Mouse (Mus musculus) Muller cell, postnatal 12 days (primary cell): ENCODE data around the gene Acot11.
"Not testable (repeated sequence)": the region's sequence is repeated elsewhere in the genome, so short reads cannot be mapped to it uniquely, and the experiment has no call there.

Experiments
- DNase-seq: peaks from one replicate; pipeline ENCODE4 v3.0.0-alpha.2; 2015; ENCODE audit errors: inconsistent ontology term

Gene Acot11

DNA sequence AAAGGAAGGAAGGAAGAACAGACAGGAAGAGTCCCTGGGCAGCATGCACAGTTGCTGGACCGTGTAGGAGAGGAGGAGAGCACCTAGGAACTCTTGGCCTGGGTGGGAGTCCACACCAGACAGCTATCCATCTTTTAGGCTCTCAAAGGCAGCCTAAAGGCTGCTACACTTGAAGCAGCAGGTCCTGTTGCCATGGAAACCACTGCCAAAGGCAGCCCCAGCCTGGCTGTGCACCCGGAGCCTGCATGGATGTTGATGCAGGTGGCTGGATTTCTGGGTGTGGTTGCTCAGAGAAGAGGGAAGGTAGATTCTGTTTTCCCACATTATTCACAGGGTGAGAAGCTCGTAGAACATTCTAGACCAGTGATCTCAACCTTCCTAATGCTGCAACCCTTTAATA is 27.8 kb downstream of the Acot11 start:
- DNase-seq: no peak

DNA sequence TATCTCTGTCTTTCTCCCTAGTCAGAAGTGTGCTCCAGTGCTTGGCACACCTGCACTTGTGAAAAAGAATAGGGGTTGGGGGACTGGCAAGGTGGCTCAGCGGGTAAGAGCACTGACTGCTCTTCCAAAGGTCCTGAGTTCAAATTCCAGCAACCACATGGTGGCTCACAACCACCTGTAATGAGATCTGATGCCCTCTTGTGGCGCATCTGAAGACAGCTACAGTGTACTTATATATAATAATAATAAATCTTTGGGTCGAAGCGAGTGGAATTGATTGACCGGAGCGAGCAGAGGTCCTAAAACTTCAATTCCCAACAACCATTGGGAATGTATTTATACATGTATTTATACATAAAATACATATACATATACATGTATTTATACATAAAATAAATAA is 29.0 kb downstream of the Acot11 start:
- not testable (repeated sequence) for DNase-seq

DNA sequence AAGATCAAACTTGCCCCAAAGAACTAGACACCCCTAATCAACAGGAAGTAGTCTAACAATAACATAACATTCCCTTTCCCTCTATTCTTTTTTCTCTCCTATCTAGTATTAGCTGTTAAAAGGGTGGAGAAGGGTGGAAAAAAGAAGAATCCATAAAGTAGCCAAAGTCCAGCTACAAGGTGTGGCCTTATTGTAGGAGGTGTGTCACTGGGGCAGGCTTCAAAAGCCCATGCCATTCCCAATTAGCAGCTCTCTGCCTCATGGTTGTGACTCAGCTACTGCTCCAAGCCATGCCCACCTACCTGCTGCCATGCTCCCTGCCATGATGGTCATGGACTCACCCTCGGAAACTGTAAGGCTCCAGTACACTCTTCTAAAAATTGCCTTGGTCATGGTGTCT is 32.2 kb downstream of the Acot11 start:
- no peak for DNase-seq

DNA sequence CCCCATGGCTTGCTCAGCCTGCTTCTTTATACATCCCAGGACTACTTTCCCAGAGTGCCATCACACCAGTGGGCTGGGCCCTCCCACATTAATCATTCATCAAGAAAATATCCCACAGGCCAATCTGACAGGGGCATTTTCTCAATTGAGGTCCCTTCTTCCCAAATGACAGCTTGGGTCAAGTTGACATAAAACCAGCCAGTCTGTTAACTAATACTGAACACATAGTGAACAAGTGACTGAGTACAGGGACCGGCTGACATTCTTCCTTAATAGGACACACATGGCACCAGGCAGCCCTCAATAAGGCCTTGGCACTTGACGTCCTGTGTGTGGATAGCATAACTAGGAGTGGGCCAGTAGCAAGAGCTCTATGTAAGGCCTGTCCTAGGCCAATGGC is 35.5 kb downstream of the Acot11 start:
- no peak for DNase-seq

DNA sequence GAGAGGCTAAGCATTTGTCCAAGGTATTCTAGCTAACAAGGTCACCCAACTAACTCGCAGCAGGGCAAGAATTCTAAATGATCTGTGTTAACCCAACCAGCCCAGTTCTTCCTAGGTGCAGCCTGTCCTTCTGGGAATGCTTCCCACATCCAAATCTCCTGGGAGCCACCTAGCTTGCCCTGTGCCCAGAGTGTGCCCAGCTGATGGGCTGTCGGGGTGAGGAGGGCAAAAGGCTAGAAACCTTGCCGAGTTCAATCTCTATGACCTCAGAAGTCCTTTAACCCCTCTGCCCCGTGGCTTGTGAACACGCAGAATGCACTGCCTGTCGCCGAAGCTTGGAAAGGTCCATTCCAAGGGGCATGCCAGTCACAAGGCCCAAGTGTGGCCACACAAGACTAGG is 40.6 kb downstream of the Acot11 start:
- DNase-seq: no peak

DNA sequence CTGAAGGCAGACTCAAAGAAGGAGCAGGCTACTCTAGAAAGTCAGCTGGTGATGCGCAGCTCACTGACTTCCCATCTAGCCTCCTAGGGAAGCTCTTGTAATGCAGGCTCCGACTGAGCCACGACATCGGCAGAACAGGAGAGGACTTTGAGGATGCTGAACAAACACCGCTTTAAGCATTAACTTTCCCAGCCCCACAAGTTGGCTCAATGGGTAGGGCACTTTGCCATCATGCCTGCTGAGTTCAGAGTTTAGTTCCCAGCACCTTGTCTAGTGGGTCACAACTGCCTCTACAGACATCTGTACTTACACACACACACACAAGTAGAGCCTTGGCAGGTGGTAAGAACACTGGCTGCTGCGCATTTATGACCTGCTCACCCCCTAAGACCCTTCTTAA is 53.1 kb downstream of the Acot11 start:
- no peak for DNase-seq

DNA sequence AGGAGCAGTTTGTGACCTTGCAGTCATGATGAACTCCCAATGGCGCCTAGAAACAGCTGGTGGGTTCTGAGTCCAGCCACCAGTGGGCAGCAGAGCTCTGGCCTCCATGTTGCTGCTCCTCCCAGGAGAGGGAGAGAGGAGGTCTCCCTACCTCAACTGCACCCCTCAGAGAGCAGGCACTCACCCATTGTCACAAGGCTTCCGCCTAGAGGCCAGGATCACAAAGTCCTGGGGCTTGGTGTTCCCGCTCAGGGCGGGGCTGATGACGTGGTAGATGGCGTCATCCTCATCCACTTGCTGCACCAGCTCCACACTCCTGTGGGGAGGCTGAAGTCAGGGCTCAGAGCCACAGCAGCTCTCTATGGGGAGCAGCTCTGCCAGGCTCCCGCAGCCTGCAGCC is 55.1 kb downstream of the Acot11 start:
- DNase-seq: peak; percentile 67

DNA sequence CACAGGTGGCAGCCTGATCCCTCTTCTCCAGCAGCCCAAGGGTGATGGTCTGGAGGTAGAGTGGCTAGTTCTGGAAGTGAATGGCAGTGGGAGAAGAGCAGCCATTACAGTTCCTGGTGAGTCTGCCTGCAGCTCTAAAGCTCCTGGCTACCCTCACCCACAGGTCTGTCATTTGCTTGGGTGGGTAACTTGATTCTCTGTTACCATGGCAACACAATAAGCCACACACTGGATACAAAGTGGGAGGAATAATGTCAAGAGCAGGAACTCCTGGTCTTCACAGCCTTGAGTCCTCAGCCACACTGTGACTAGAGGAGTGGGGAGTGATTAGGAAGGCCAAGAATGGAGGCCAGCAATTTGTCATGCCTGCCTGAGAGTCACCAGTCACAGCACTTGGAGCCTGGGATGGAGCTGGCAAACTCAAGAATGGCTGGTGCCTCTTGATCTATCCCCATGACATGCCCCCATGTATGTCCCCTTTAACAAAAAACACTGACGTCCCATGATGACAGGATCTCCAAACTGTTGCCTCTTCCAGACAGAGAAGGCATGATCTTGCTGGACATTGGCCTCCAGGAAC is 57.7 kb downstream of the Acot11 start:
- no peak for DNase-seq

DNA sequence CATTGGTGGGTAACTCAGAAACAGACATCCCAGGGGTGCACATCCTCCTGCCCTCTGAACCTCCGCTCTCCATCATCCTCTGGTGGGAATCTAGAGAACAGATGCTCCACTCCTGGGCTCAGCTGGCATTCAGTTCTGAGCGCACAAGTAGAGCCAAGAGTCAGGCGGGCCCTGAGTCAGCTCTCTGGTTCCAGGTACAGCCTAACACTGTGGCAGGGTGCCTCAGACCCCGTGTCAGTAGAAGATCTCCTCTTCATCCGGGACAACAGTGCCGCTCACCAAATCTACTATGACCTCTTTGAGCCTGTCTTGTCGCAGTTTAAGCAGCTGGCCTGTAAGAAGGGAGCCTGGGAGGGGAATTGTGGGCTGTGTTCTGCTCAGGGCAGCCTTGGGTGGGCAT is 58.9 kb downstream of the Acot11 start:
- DNase-seq: no peak

DNA sequence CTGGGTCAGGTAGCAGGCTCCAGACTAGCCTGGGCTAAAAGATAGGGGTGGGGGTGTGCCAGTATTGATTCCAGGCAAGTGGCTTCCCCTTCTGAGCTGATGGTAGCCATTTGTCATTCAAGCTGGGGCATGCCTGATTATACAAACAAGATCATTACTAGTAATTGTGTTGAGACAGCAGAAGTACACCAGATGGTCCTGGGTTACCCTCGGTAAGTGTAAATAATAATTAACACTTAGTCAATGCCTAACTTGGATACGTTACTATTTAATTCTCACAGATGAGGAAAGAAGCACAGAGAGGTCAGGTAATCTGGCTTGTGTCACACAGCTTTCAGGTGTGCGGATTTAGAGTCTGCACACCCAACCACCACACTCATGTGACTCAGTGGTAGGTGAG is 66.9 kb downstream of the Acot11 start:
- no peak for DNase-seq

DNA sequence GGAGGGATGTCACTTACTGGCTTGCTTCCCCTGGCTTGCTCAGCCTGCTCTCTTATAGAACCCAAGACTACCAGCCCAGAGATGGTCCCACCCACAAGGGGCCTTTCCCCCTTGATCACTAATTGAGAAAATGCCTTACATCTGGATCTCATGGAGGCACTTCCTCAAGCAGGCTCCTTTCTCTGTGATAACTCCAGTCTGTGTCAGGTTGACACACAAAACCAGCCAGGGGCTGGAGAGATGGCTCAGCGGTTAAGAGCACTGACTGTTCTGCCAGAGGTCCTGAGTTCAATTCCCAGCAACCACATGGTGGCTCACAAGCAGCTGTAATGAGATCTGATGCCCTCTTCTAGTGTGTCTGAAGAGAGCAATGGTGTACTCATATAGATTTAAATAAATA is 67.9 kb downstream of the Acot11 start:
- not testable (repeated sequence) for DNase-seq

DNA sequence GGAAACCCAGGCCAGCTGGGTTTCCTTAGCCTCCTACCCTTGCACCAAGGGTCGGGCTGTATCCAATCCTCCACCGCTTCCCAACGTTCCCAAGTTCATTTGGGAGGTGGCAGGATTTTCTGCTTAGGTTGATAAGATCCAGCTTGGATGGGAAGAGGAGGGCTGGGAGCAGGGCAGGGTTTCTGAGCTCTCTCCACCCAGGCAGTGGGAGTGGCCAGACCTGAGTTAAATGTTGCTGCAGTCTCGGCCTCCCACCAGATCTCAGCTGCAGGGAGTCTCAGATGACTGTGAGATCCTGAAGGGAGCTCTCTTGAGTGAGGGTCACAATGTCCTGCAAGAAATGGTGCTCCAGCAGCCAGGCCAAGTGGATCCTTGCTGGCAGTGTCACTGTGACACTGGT is 71.2 kb downstream of the Acot11 start, which contains the start of gene Fam151a:
Gene Fam151a (plus strand): TSS at position 254 of the 400 bp plus-strand sequence.
- DNase-seq: no peak

DNA sequence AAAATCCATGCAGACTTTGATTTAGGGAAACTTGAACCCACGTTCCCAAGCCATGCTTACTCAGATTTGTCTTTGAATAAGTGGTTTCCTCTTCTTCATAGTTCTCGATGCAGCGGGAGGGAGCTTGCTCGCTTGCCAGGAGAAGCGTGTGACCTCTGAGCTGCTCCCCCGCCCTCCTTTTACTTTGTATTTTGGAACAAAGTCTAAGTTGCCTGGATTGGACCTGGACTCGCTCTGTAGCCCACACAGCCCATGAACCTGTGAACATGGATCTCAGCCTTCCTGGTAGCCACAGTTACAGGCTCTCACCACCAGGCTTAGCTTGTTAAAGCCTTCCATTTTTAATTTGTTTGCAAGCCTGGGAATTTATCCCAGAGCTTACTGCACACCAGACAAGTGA is 74.0 kb downstream of the Acot11 start, which contains the start of gene Mroh7:
Gene Mroh7 (minus strand): TSS at position 112 of the 400 bp plus-strand sequence.
- DNase-seq: no peak

DNA sequence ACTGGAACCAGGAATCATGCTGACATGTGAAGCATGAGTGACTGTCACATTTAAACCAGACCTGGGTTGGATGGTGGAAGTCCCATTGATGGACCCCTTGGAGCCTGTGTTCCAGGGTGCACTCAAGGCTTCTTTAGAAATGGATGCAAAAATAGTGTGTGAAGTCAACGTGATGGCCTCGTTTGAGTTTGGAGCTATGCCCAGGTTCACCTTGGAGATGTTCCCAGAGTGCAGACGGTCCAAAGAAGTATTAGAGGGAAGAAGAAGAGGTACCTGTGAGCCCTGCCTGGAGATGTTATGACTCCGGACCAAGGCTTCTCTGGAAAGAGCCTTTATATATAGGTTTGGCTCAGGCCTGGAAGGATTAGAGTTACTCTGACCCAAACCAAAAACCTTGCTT is 84.2 kb downstream of the Acot11 start:
- DNase-seq: no peak

DNA sequence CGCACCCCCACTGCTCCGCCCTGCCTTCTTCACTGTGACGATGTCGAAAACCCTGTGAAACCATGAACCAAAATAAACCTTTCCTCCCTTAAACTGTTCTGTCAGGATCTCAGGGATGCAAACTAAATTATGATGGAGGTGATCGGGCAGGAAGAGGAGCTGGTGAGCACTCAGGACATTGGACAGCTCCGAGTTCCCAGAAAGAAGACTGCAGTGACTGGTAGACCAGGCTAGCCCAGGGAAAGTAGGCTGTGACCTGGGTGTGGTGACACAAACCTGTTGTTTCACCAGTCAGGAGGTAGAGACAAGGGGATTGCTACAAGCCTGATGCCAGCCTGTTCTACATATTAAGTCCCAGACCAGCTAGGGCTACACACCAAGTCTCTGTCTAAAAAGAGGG is 91.2 kb downstream of the Acot11 start:
- DNase-seq: no peak

DNA sequence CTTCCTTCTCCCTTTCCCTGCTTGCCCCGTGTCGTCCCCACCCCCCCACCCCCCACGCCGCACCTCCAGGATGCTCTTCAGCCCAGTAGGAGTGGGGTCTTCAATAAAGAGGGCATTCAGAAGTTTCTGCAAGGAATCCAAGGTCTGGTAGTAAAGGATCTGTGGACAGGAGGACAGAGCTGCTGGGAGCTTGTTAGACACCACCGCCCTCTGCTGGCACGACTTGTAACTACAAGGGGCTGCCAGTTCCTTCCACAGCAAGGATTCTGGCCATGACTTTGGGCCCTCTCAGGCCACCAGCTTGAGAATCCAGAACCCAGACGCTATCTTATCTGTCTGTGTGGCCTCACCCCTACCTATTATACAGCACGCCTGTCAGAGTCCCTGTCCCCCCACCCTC is 96.4 kb downstream of the Acot11 start:
- peak; percentile 34 for DNase-seq

DNA sequence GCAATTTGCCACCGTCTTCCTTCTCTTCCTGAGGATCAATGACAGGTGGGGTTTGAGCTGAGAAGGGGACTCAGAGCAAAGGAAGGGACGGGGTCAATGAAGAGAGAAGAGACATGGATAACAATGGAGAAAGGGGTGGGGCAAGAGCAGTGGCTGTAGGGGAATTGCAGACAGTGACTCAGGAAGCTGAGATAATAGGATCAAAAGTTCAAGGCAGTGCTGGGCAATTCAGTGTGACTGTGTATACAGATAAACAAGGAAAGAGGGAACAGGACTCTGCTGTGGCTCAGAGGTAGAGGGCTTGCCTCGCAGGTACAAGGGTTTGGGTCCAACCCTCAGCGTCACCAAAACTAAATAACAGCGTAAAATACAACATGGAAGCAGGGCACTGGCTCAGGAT is 96.8 kb downstream of the Acot11 start:
- DNase-seq: peak; percentile 1

DNA sequence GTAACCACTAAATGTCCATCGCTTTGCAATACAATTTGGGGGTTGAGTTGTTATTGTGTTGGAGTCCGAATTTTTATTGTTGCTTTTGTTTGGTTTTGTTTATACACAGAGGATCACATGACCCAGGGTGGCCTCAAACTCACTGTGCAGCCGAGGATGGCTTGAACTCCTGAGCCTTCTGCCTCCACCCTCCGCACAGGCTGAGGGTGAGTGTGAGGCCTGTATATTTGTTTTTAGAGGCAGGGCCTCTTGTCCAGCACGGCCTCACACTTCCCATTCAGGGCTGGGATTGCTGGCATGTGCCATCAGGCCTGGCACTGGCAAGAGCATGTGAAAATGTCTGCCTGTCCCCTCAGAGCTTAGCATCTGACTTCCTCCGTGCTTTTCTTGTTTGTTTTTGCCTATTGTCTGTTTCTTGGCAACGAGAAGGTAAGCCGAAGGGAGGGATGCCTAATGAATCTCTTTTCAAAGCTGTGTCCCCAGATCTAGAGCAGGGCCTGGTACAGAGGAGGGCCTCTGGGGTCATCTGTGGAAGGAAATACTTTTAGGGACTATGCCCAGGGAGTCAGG is 99.6 kb downstream of the Acot11 start:
- DNase-seq: peak; percentile 40

DNA sequence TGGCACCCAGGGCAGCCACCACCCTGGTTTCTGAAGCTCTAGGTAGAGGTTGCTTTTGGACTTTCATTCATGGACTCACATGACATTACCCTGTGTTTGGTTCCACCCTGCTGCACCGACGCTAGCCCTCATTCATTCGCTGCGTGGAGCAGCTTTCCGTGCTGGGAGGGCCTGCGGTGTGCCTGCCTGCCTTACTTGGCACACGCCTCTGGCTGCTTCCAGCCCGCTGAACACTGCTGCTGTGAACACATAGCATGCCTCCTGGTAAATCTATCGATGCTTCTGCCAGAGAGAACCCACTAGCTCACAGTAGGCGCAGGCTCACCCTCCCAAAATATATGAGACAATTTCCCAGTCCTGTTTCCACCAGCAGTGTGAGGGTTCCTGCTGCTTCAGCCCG is 100.4 kb downstream of the Acot11 start:
- DNase-seq: peak; percentile 53

DNA sequence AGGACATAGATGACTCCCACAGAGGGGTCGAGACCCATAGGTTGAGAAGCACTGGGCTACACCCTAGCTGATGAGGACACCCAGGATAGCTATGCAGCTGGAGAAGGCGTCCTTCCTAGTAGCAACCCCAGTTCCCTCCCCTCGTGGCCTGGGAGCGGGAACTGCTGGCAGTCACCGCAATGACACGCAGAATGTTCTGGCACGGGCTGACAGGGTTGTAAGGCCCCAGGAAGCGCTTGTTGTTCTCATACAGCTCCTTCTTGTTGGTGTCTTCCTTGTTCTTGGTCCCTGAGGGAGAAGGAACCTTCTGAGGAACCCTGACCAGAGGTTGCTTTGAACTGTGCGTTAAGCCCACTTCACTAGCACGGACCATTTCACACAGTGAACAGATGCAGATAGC is 100.8 kb downstream of the Acot11 start:
- no peak for DNase-seq

DNA sequence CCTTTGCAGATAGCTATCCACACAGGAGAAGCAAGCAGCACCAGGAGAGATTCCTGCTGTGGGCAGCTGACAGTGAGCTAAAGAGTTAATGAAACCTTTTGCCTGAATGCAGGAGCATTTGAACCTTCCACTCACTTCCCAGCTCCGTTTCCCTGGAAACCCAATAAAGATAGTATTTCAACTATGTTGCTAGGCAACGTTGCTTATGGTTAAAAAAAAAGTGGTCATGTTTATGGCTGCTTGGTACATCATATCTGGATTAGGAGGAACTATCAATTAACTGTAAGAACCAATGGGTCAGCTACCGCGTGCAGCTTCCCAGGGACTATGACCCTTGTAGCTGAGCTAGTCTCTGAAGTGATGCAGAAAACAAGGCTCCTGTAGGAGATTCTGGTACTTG is 104.0 kb downstream of the Acot11 start:
- no peak for DNase-seq

DNA sequence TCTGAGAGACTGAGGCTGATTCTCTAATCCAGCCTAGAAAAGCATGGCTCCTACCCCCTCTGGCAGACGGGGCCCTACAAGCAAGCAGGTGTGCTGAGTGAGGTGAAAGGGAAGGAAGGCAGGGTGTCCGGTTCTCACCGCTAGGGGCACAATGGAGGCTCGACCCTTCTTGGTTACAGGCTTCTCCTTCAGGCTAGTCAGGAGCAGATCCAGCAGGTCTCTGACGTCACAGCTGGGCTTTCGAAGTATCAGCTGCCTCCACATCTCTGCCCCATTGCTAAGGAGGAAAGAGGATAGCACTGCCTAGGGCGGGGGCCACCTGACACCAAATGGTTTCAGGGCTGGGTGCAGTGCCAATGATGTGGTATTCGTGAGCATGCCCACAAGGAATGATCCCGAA is 104.8 kb downstream of the Acot11 start:
- DNase-seq: peak; percentile 17
